8 mouse cellular contexts compared by ENCODE assay signal in the genomic region with DNA sequence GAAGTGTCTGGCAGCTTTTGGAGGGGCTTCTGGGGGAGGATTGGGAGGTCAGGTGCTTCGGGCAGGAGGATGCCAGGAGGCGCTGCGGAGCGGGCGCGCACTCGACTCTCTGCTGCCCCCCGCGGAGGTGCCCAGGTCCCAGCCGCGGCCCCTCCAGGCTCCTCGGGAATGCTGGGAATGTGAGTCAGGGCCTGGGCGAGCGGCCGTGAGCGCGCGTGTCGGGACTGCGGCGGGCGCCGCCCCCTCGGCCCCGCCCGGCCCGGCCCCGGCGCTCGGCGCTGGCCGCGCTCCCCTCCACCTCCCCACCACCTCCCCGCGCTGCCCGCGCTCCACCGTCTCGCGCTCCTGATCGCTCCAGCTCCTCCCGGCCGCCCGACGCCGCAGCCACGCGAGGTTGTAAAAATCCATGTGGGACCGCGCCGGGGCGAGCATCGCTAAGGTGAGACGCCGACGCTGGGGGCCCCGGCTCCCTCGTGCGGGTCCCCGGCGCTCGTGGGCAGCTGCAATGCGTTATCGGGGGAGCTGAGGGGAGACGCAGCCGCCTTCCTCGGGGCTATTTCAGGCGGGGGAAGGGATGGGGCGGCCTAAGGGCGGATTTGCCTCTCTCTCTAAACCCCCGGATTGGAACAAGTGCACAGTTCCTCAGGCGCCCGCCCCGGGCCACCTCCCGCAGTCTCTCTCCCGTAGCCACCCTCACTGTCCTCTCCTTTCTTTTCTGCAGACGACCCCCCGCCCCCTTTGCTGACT. TPM values are rescaled to one million over a fixed set of nuclear protein-coding genes. Genes with fewer than 3 reads are reported as not detected.
DNase-seq lines count a peak whose midpoint lies in the region; ATAC-seq lines count a peak whose summit lies in the region.

A gene (plus strand): TSS at position 253 of the 747 bp plus-strand sequence.

- H3K27me3 ChIP-seq in hindbrain, embryonic 16.5 days (replicated peaks; ENCODE audit: control insufficient read depth, insufficient read depth, low read length) = no peaks in the 10 kb centered on the region

- H3K36me3 ChIP-seq in hindbrain, embryonic 16.5 days (ENCODE audit: control insufficient read depth, insufficient read depth, low read length) = no peaks in the 10 kb centered on the region

- H3K4me2 ChIP-seq in hindbrain, embryonic 16.5 days (ENCODE audit: low read length) = peak within 1 kb of the TSS; percentile 69

- H3K4me3 ChIP-seq in hindbrain, embryonic 16.5 days (ENCODE audit: low read length) = peak within 1 kb of the TSS; percentile 81

- no peaks in the 10 kb centered on the region for H3K9me3 ChIP-seq in hindbrain, embryonic 16.5 days (ENCODE audit: control insufficient read depth, low read length)

- WGBS in hindbrain, embryonic 16.5 days = 0% methylated on average over 63 of the region's 78 CpGs

- peak; percentile 67 to 76 for DNase-seq in adrenal gland, adult 18-20 months (ENCODE audit: low spot score in 2 of 2)
- peak; percentile 79 to 86 for DNase-seq in cerebellum, postnatal 36 days
- DNase-seq in gastrocnemius, adult 18-20 months (ENCODE audit: low spot score) = peak; percentile 20
- peak; percentile 56 to 80 for DNase-seq in left cerebral cortex, adult 8-10 months (ENCODE audit: low spot score in 2 of 2)
- peak; percentile 67 for DNase-seq in lung, postnatal 36 days
- peak; percentile 88 for DNase-seq in right cerebral cortex, postnatal 25 days
- DNase-seq in thymus, postnatal 0 days (ENCODE audit: low spot score) = no peak

- ATAC-seq in hindbrain, embryonic 16.5 days = peak; percentile 96

- peak within 1 kb of the TSS; percentile 88 for H3K9ac ChIP-seq in hindbrain, embryonic 16.5 days (ENCODE audit: low read depth, low read length)

- H3K27ac ChIP-seq in hindbrain, embryonic 16.5 days (ENCODE audit: low read depth, low read length) = peak within 1 kb of the TSS; percentile 91

- peaks cover 4% of the 10 kb centered on the region for H3K4me1 ChIP-seq in hindbrain, embryonic 16.5 days (ENCODE audit: control insufficient read depth, insufficient read depth, low read depth, low read length)

RNA-seq across cellular contexts. Expression of the gene that starts here (rescaled TPM):
- total RNA-seq in adrenal gland, adult 18-20 months (2021) = 1 to 10 TPM; 5.0 to 8.5 TPM
- under 1 TPM; 0.11 to 0.83 TPM for total RNA-seq in gastrocnemius, adult 18-20 months (2021)
- 65.4 and 73.8 TPM in 2 replicates for polyA plus RNA-seq in hindbrain, embryonic 16.5 days (2015; fragmentation: Nextera tagmentation; extraction: Ambion mirVana)
- 100 to 1,000 TPM; 179 to 201 (median 190) TPM for total RNA-seq in left cerebral cortex, adult 8-10 months (2022)
- polyA plus RNA-seq in thymus, postnatal 0 days (2015; fragmentation: Nextera tagmentation; extraction: Ambion mirVana) = 0.06 and 0.09 TPM in 2 replicates

Comparison
In these comparisons a context has a peak if more than half of its experiments do, and no peak if none do; other contexts are left out.
1. RNA of the gene that starts here (total RNA-seq): 179 to 201 TPM in left cerebral cortex, adult 8-10 months; 5.0 to 8.5 TPM in adrenal gland, adult 18-20 months and 0.11 to 0.83 TPM in gastrocnemius, adult 18-20 months; every median in the first group is over 10 times any median in the second.
2. RNA of the gene that starts here (polyA plus RNA-seq): 65.4 to 73.8 TPM in hindbrain, embryonic 16.5 days; 0.06 to 0.09 TPM in thymus, postnatal 0 days; every median in the first group is over 10 times any median in the second.
3. Peak in DNase-seq in gastrocnemius, adult 18-20 months; RNA of the gene not detected or under 1 TPM.